Mouse (Mus musculus) midbrain, embryonic 12.5 days (tissue): ENCODE measurements around the gene Gm37240. TPM values are rescaled to one million over a fixed set of nuclear protein-coding genes. Genes with fewer than 3 reads are reported as not detected.

Experiments used
- ATAC-seq: fragments of 200-750 bp; cut with Nextera tagmentation; 2 replicates; pipeline ENCODE4 v1.8.0; 2017; ENCODE audit warnings: low read depth, moderate TSS enrichment, moderate library complexity; ENCODE audit not compliant: low FRiP score
- H3K27ac ChIP-seq: fragments of 300-500 bp; sonication (generic); replicated peaks from 2 replicates; pipeline ENCODE4 v1.5.1; 2016; ENCODE audit warnings: mild to moderate bottlenecking
- H3K27me3 ChIP-seq: fragments of 300-500 bp; sonication (generic); 2 replicates; pipeline ENCODE4 v1.6.1; 2016; ENCODE audit warnings: mild to moderate bottlenecking
- H3K36me3 ChIP-seq: fragments of 300-500 bp; sonication (generic); 2 replicates; pipeline ENCODE4 v1.6.1; 2016
- H3K4me1 ChIP-seq: fragments of 300-500 bp; sonication (generic); 2 replicates; pipeline ENCODE4 v1.6.1; 2016
- H3K4me2 ChIP-seq: fragments of 300-500 bp; sonication (generic); replicated peaks from 2 replicates; pipeline ENCODE4 v1.6.1; 2016; ENCODE audit warnings: mild to moderate bottlenecking, moderate library complexity
- H3K4me3 ChIP-seq: fragments of 300-500 bp; sonication (generic); 2 replicates; pipeline ENCODE4 v1.5.1; 2016; ENCODE audit warnings: mild to moderate bottlenecking
- H3K9ac ChIP-seq: fragments of 300-500 bp; sonication (generic); replicated peaks from 2 replicates; pipeline ENCODE4 v1.6.1; 2016; ENCODE audit warnings: mild to moderate bottlenecking, moderate library complexity
- H3K9me3 ChIP-seq: fragments of 300-500 bp; sonication (generic); 2 replicates; pipeline ENCODE4 v1.6.1; 2016; ENCODE audit warnings: mild to moderate bottlenecking
- WGBS: fragments of 180-500 bp; shearing (Covaris S2); methylation state at CpG from one replicate; pipeline ENCODE4 v1.1.7; 2016; 5-methylcytosine and 5-hydroxymethylcytosine counted together
- polyA plus RNA-seq: library from polyadenylated mRNA; unstranded; fragments of >200 nt; fragmentation: Nextera tagmentation; extraction: Ambion mirVana; gene quantifications from 2 replicates; pipeline ENCODE4 v1.2.1, GENCODE M21; 2016

Gm37240 gene
- polyA plus RNA-seq, 1 experiment from 2014 or later: 0.96 TPM

DNA sequence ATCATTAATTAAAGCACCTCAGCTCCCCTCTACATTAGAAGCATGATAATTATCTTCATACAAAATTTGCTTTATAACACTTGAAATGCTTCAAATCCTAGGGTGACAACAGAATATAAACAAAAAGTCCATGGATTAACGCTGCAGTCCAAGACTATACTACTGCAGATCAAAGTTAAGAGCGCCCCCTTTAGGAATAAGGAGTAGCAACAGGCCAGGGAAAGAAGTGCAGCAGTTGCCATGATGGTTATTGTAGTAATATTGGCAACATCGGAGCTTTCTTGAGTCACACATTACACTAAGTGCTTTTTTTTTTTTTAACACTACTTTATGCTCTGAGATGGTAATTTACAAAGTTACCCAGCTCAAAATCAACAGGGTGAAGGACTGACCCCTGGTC is 113.9 kb downstream of the Gm37240 start:
- no peaks in the 10 kb centered on the region for H3K36me3 ChIP-seq
- no peak for ATAC-seq

DNA sequence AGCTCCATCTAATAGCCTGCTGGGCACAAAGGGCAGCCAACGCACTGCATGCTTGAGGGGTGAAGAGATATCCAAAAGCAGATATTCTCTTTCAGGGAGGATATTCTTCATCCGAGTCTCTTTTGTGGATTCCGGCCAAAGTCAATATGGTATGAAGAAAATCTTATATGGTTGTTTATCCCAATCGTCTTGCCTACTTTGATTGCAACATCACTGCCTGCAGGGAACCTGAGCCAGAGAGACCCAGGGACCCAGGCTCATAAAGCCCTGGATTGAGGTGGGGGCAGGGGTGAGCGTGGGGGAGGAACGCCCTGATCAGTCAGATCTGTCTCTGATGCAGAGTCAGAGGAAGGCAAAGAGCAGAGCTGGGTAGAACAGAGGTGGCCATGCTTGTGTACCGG is 122.4 kb downstream of the Gm37240 start:
- H3K9me3 ChIP-seq: no peaks in the 10 kb centered on the region
- H3K27me3 ChIP-seq: no peaks in the 10 kb centered on the region
- H3K4me1 ChIP-seq: peaks cover 12% of the 10 kb centered on the region; the same call in 1 of the 2 replicates
- no peak overlapping the region for H3K4me3 ChIP-seq
- 0 out of 2 replicates have a peak overlapping the region, but pooled peaks have one; percentile 39 for H3K27ac ChIP-seq
- no peak overlapping the region for H3K9ac ChIP-seq
- 0 out of 2 replicates have a peak overlapping the region, but pooled peaks have one; percentile 15 for H3K4me2 ChIP-seq
- H3K36me3 ChIP-seq: no peaks in the 10 kb centered on the region
- no peak for ATAC-seq
- WGBS: 38% methylated on average over 7 of the region's 7 CpGs

More for the DNA sequence above, 113.9 kb downstream of the Gm37240 start:
- Histone ChIP-seq H3K9ac (no peak overlapping the region), H3K27ac (no peak overlapping the region), H3K9me3 (no peaks in the 10 kb centered on the region), H3K4me2 (no peak overlapping the region), H3K4me1 (no peaks in the 10 kb centered on the region; the same call in 1 of the 2 replicates), H3K4me3 (no peak overlapping the region), H3K27me3 (no peaks in the 10 kb centered on the region)
- 51% methylated on average over 3 of the region's 3 CpGs for WGBS

- 45% methylated on average over 18 of the region's 18 CpGs for WGBS
- no peaks in the 10 kb centered on the region for H3K27me3 ChIP-seq
- no peak overlapping the region for H3K4me2 ChIP-seq
- no peaks in the 10 kb centered on the region for H3K9me3 ChIP-seq
- H3K9ac ChIP-seq: no peak overlapping the region
- 0 out of 2 replicates have a peak overlapping the region, but pooled peaks have one; percentile 35 for H3K27ac ChIP-seq
- no peak; the same call in 1 of the 2 replicates for ATAC-seq
- no peaks in the 10 kb centered on the region for H3K36me3 ChIP-seq
- peaks cover 12% of the 10 kb centered on the region; the same call in 1 of the 2 replicates for H3K4me1 ChIP-seq
- H3K4me3 ChIP-seq: no peak overlapping the region
Measured at GRCm38 (mm10) chr3:85764008-85764834, 123.1 kb downstream of the Gm37240 start.

DNA sequence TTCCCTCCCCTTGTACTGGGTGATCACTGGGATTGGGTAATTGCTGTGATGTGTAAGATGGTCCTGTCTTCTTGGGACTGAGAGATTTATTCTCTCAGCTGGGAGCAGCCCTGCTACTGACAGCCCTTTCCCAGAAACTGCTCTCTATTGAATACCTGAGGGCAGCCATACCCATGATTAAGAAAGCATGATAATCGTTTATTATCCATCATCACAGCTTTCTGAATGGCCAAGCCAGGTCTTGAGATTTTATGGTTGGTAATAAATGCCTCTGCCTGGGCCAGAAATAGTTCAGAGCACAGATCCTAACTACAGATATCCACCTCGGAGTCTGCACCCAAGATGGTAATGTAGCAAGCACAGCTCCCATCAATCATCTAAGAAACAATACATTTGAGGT is 129.4 kb downstream of the Gm37240 start:
- 75% methylated on average over 2 of the region's 2 CpGs for WGBS
- no peak for ATAC-seq
- Histone ChIP-seq H3K36me3 (no peaks in the 10 kb centered on the region), H3K9ac (no peak overlapping the region), H3K27me3 (no peaks in the 10 kb centered on the region), H3K27ac (no peak overlapping the region), H3K4me2 (no peak overlapping the region), H3K4me1 (no peaks in the 10 kb centered on the region; the same call in 1 of the 2 replicates), H3K9me3 (no peaks in the 10 kb centered on the region), H3K4me3 (no peak overlapping the region)

GRCm38 (mm10) chr3:85757435-85757834 is 129.9 kb downstream of the Gm37240 start:
- Histone ChIP-seq H3K4me1 (peaks cover 3% of the 10 kb centered on the region; the same call in 1 of the 2 replicates), H3K27me3 (no peaks in the 10 kb centered on the region), H3K27ac (no peak overlapping the region), H3K9ac (no peak overlapping the region), H3K4me2 (no peak overlapping the region), H3K36me3 (no peaks in the 10 kb centered on the region), H3K4me3 (no peak overlapping the region), H3K9me3 (no peaks in the 10 kb centered on the region)
- no peak for ATAC-seq
- 83% methylated on average over 4 of the region's 4 CpGs for WGBS

DNA sequence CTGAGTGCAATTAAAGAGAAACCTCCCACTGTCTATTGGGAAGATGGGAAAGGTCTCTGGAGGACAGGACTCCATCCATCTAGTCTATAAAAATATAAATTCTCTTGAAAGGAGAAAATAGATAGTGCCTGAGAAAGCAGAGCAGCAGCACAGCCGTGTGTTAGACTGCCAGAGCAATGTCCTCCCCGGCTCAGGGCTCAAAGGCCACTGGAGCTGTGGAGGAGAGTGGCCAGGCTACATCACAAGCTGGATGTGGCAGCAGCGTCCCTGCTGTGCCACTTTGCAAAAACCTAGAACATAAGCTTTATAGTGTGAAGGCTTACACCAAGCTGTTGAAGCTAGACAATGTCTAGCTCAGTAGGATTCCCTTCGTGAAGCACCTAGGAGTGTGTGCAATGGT is 138.0 kb downstream of the Gm37240 start:
- no peak overlapping the region for H3K4me2 ChIP-seq
- peaks cover 8% of the 10 kb centered on the region; the same call in 1 of the 2 replicates for H3K4me1 ChIP-seq
- H3K27me3 ChIP-seq: no peaks in the 10 kb centered on the region
- no peaks in the 10 kb centered on the region for H3K36me3 ChIP-seq
- WGBS: 60% methylated on average over 4 of the region's 4 CpGs
- no peaks in the 10 kb centered on the region for H3K9me3 ChIP-seq
- no peak for ATAC-seq
- no peak overlapping the region for H3K9ac ChIP-seq
- H3K4me3 ChIP-seq: no peak overlapping the region
- H3K27ac ChIP-seq: no peak overlapping the region

DNA sequence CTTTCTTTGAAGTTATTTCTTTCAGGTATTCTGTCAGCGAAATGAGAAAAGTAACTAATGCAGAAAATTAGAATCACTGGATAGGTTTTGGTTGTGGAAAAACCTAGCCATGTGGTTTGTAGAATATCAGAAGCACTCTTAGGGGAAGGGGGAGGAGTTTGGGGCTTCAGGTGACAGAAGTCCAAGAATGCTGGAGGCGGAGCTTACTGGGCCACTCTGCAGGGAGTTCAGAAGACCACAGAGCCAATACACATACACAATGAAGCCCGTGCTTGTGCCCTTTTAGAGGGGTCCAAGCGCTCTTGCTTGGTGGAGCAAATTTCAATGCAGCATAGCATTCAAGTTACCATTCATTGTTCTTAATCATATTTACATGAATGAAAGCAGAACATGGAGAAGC is 138.5 kb downstream of the Gm37240 start:
- no peak overlapping the region for H3K9ac ChIP-seq
- no peaks in the 10 kb centered on the region for H3K9me3 ChIP-seq
- no peak overlapping the region for H3K27ac ChIP-seq
- no peak overlapping the region for H3K4me2 ChIP-seq
- H3K27me3 ChIP-seq: no peaks in the 10 kb centered on the region
- no peak for ATAC-seq
- peaks cover 8% of the 10 kb centered on the region; the same call in 1 of the 2 replicates for H3K4me1 ChIP-seq
- WGBS: 24% methylated on average over 4 of the region's 4 CpGs
- no peak overlapping the region for H3K4me3 ChIP-seq
- H3K36me3 ChIP-seq: no peaks in the 10 kb centered on the region

GRCm38 (mm10) chr3:85746116-85746515 is 141.2 kb downstream of the Gm37240 start:
- 0 out of 2 replicates have a peak, but pooled peaks cover 5% of the 10 kb centered on the region for H3K4me1 ChIP-seq
- H3K4me2 ChIP-seq: no peak overlapping the region
- H3K36me3 ChIP-seq: no peaks in the 10 kb centered on the region
- 74% methylated on average over 4 of the region's 4 CpGs for WGBS
- H3K4me3 ChIP-seq: no peak overlapping the region
- no peaks in the 10 kb centered on the region for H3K27me3 ChIP-seq
- H3K9me3 ChIP-seq: no peaks in the 10 kb centered on the region
- no peak overlapping the region for H3K27ac ChIP-seq
- H3K9ac ChIP-seq: no peak overlapping the region
- no peak for ATAC-seq

GRCm38 (mm10) chr3:85741767-85742166 is 145.6 kb downstream of the Gm37240 start:
- Histone ChIP-seq H3K4me1 (0 out of 2 replicates have a peak, but pooled peaks cover 2% of the 10 kb centered on the region), H3K27me3 (no peaks in the 10 kb centered on the region), H3K9me3 (no peaks in the 10 kb centered on the region), H3K27ac (no peak overlapping the region), H3K36me3 (no peaks in the 10 kb centered on the region), H3K9ac (no peak overlapping the region), H3K4me2 (no peak overlapping the region), H3K4me3 (no peak overlapping the region)
- whole genome bisulfite sequencing: 89% methylated on average over 3 of the region's 3 CpGs
- no peak for ATAC-seq

- Histone ChIP-seq H3K4me3 (no peak overlapping the region), H3K36me3 (no peaks in the 10 kb centered on the region), H3K27me3 (no peaks in the 10 kb centered on the region), H3K4me1 (no peaks in the 10 kb centered on the region), H3K9ac (no peak overlapping the region), H3K27ac (no peak overlapping the region), H3K9me3 (no peaks in the 10 kb centered on the region), H3K4me2 (no peak overlapping the region)
- WGBS: 74% methylated on average over 3 of the region's 3 CpGs
- ATAC-seq: no peak
Measured at GRCm38 (mm10) chr3:85738591-85738990, 148.7 kb downstream of the Gm37240 start.

- Histone ChIP-seq H3K9ac (no peak overlapping the region), H3K9me3 (no peaks in the 10 kb centered on the region), H3K36me3 (no peaks in the 10 kb centered on the region), H3K4me2 (no peak overlapping the region), H3K27ac (no peak overlapping the region), H3K4me3 (no peak overlapping the region), H3K4me1 (no peaks in the 10 kb centered on the region), H3K27me3 (no peaks in the 10 kb centered on the region)
- WGBS: 75% methylated on average over 5 of the region's 5 CpGs
- ATAC-seq: no peak
Measured at GRCm38 (mm10) chr3:85733939-85734729, 153.2 kb downstream of the Gm37240 start.

DNA sequence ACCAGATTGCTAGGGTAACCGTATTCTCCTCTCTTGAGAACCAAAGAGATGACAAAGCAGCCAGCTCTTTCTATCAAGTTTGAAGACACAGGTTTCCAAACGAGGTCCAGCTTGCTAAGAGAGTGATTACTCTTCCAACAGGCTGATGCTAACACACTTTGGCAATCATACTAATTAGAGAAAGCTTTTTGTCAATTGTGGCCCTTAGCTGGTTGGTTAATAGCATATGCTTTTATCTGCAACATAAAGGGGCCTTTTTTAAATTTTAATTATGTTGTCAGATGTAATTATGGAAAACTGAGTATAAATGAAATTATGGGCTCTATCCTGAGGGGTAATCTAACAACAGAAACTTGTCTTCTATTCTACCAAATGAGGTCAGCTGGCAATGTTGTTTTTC is 160.1 kb downstream of the Gm37240 start:
- WGBS: 63% methylated on average over 2 of the region's 2 CpGs
- ATAC-seq: no peak
- no peaks in the 10 kb centered on the region for H3K4me1 ChIP-seq

More for the DNA sequence above, 160.1 kb downstream of the Gm37240 start:
- Histone ChIP-seq H3K27me3 (no peaks in the 10 kb centered on the region), H3K4me3 (no peak overlapping the region), H3K27ac (no peak overlapping the region), H3K9ac (no peak overlapping the region), H3K4me2 (no peak overlapping the region), H3K36me3 (no peaks in the 10 kb centered on the region), H3K9me3 (no peaks in the 10 kb centered on the region)
